Mouse (Mus musculus) cortical plate, adult 2 months (tissue): ENCODE measurements around the gene Gmeb1.

Experiments
- CTCF ChIP-seq: fragments of 200-500 bp; IDR thresholded peaks from 2 replicates; pipeline ENCODE4 v1.5.1; 2011; ENCODE audit warnings: mild to moderate bottlenecking, control low read depth, low read length; ENCODE audit not compliant: insufficient read depth; ENCODE audit errors: extremely low read depth
- POLR2A ChIP-seq: fragments of 200-500 bp; IDR thresholded peaks from 2 replicates; pipeline ENCODE4 v1.6.1; 2011; ENCODE audit warnings: mild to moderate bottlenecking, low read length, control low read depth; ENCODE audit not compliant: insufficient read depth; ENCODE audit errors: extremely low read depth

DNA sequence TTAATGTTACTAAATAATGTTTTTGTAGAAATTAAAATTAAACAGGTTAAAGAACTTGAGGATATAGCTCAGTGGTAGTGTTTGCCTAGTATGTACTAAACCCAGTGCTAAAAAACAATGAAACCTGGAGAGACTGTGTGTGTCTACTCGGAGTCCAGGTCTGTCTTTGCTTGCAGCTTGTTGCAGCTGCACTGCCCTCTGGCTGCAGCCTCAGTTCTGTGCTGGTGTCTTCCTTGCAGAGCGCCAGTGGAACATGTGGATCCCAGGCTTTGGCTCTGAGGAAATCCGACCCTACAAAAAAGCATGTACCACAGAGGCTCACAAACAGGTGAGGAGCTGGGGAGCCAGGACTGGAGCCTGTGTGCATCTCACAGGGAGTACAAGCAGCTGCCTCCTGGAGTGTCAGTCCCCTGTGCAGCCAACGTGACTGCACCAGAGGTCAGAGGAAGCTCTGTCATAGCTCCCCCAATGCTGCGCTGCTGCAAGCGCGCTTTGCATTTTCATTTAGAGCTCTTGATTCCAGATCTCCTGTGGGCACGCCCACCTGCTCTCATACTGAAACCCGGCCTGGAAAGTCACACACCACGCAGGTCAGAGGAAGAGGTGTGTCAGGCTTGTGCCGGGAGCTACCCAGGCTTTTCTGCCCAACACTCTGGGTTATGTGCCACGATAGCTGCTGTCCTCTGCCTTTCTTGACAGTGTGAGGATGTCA lies 30.4 kb upstream of the Gmeb1 start:
- TF ChIP-seq POLR2A = no peak
- TF ChIP-seq CTCF = peak; percentile 19; the same call in 1 of the 2 replicates
